Mouse (Mus musculus) spleen, postnatal 36 days (tissue): ENCODE results near the gene Trim12c.
"Not testable (repeated sequence)": the region's sequence is repeated elsewhere in the genome, so short reads cannot be mapped to it uniquely, and the experiment has no call there.

Experiments used
- DNase-seq, 2 experiments: peaks; one replicate each; pipeline ENCODE4 v3.0.0; 2022; ENCODE audit warnings: low spot score in 2 of 2, mixed read lengths in 1 of 2

Trim12c gene

DNA sequence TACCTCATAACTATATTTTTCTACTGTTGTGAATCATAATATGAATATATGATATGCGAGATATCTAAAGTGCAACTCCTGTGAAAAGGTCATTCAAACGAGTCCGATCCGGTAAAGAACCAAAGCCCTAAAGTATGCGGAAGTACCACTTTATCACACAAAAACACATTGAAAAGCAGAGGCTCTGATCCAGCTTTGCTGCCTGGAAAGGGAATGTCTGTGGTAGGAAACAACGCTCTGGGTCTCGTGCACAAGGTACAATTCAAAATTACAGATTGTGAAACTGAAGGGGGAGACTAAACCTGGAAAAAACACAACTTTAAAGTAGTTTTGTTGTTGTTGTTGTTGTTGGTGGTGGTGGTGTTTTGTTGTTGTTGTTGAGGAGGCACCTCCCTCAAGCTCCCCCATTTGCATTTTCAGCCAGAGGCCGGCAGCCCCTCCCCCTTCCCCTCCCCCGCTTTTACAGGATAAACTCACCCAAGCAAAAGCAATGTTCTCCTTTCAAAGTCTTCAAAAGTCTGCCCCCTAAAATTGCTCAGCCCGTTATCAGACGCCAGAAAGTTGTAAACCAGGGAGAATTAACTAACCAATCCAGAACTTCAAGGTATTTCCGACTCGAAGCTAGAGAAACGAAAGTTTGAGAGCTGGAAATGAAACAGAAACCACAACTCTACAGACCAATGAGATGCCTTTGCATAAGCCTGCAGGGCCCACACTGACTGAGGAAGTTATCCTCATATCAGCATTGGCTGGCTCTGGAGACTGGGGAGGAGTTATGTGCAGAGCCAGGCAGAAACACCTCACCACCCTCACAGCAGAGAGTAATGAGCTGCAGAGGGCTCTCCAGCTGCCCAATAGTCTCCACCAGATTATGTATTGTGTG lies at the start of gene Trim12c:
Trim12c (minus strand) TSS at position 646 of the 883 bp plus-strand sequence.
- DNase-seq, result peak; percentile 88 to 90

DNA sequence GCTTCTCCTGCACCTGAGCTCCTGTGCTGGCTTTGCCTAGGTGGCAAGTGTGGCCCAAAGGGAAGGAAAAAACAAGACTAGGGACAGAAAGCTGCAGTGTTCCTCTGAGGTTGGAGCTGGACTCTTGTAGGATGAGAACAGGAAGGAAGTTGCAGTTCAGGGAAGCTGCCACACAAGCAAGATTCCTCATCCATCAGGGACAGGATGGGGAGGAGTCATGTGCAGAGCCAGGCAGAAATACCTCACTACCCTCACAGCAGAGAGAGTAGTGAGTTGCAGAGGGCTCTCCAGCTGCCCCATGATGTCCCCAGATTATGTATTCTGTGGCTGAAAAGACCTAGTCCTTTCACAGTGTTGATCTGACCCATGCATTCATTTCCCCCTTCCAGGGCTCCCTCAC lies 48.0 kb upstream of the Trim12c start:
- DNase-seq, result no peak

DNA sequence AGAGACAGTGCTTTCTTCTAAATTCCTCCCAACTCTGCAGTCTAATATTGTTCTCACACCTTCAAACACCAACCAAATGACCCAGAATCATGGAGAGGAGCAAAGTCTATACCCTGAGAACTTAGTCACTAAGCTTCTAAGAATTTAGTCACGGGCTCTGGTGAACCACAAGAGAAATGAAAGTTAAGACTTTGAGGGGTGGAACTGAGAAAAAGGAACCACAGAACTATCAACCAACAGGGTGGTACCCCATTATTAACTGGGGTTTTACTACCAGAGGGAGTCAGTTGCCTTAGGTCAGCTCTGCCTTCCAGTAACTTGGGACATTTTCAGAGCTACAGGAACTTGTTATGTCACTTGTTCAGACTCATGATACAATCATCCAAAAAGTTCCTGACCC lies 47.5 kb upstream of the Trim12c start, which contains the start of gene Trim30c:
Trim30c (minus strand) TSS at position 140 of the 400 bp plus-strand sequence.
- peak; percentile 39 to 59 for DNase-seq

DNA sequence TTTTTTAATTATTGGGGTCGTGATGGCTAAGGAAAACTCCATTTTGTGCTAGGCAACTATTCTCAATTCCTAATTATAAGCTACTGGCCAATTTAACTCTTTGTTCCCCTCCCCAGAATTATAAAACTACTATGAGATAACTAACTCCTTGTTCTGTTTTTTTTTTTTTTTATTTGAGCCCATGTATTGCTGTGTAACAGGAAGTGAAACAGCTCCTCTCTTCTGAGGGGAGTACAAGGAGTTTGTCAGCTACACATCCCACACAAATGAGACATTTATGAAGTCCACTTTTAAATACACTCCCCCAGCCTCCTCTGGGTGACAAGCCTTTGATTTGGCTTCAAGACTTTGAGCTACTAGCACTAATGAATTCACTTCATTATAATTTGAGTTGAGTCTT lies 45.3 kb upstream of the Trim12c start:
- DNase-seq, result peak in 1 of 2 experiments; percentile 14

DNA sequence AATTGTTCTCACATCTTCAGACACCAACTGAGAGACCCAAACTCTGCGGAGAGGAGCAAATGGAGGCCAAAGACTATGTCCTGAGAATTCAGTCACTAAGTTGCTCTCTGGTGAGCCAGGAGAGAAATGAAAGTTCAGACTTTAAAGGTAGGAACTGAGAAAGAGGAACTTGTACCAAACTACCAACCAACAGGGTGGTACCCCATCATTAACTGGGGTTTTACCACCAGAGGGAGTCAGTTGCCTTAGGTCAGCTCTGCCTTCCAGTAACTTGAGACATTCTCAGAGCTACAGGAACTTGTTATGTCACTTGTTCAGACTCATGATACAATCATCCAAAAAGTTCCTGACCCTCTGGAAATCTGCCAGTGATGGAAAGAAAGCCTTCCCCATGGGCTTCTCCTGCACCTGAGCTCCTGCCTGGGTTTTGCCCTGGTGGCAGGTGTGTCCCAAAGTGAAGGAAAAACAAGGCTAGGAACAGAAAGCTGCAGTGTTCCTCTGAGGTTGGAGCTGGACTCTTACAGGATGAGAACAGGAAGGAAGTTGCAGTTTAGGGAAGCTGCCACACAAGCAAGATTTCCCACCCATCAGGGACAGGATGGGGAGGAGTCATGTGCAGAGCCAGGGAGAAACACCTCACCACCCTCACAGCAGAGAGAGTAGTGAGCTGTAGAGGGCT lies 16.7 kb upstream of the Trim12c start, which contains the start of gene Trim30b:
Trim30b (minus strand) TSS at position 149 of the 679 bp plus-strand sequence.
- DNase-seq, result peak; percentile 79 to 83

DNA sequence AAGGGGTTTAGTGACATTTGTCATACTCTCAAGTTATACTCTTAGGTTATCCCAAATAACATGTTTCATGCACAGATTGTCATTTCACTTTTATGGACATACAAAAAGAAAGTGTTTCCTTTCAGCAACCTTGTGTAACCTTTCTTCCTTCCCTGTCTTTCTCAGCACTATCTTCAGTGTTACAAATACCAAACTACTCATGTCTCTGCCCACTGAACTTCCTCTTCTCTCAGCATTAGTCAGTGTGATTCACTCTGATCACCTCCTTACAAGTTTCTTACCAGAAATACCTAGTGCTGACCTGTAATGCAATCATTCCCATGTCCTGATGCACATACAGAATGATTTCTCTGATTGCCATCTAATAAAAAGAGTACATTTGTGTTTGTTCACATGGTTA lies 13.2 kb upstream of the Trim12c start:
- DNase-seq, result no peak

DNA sequence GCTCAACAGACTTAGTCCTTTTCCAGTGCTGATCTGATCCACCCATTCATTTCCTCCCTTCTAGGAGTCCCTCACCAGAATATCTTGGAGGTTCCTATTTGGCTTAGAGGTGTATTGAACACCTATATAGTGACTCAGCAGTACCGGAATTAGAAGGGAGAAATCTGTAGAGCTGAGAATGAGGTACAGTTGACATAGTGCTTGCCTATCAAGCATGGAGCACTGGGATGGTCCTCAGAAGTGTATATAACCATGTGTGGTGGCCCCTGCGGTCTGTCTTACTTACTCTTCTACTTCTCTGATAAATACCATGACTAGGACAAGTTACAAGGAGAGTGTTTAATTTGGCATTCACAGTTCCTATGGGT lies 422 bp upstream of the Trim12c start:
- DNase-seq, result no peak

DNA sequence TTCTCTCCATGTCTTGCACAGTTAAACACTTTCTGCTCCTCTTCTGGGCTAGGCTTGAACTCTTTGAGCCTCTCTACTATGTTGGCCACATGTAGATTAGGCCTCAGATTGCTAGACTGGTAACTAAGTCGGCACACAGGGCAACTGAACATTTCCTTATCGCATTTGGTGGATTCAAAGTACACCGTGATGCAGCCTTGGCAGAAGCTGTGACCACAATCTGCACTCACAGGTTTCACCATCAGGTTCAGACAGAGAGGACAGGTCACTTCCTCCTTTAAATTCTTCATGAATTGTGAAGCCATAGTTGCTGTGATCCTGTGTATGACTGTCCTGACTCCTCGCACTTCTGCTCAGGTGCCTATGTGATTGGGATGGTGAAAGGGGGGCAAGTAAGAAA lies 5.1 kb downstream of the Trim12c start:
- DNase-seq, result not testable (repeated sequence)

DNA sequence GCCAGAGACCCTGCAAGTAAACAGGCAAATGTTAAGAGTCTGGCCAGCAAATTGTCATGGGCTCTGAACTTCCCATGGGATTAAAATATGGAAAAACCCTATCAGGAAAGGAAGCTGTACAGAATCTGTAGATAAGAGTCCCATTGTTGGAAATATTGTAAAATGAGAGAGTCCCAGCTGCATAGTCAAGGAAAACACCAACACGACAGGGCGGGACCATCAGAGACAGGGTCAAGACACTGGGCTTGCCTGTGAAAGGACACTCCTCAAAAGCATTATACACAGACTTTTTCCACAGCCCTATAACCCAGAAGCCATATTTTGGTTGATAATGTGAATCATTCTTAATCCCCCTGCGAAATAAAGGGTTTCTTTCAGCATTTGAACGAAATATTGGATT lies 12.4 kb downstream of the Trim12c start:
- DNase-seq, result not testable (repeated sequence)

DNA sequence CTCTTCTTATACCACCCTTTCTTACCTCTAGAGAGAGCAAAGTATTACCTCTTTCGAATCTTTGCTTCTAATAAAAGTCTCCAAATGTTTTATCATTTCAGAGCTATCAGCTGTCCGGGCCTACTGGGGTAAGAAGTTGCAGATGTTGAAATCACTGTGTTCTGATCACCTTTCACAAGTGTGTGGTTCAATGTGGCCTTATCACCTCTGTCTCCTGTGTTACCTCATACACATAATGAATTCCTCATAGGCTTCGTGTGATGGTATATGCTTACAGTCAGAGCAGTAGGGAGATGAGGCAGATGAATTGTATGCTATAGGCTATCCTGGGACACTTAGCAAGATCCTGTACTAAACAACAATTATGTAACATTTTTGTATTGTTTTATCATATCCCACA lies 17.6 kb downstream of the Trim12c start:
- not testable (repeated sequence) for DNase-seq

DNA sequence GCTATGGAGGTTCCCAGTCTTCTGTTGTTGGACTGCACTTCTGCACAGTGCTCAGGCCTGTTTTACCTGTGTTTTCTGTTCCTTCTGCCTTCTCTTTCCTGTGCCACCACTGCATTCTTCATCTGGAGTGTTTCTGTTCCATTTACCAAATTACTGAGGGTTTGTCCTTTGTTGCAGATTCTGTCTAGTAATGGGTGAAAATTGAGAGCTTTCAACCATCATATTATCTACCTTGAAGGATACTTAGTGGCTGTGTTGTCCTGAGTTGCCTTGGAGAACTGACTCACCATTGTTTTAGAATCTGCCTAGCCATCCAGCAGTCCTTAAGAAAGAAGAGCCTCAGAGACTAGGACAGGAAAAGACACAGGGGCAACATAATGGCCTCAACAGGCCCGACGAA lies 24.0 kb downstream of the Trim12c start, which contains the start of gene Trim34b:
Trim34b (plus strand) TSS at position 301 of the 400 bp plus-strand sequence.
- DNase-seq, result not testable (repeated sequence)

DNA sequence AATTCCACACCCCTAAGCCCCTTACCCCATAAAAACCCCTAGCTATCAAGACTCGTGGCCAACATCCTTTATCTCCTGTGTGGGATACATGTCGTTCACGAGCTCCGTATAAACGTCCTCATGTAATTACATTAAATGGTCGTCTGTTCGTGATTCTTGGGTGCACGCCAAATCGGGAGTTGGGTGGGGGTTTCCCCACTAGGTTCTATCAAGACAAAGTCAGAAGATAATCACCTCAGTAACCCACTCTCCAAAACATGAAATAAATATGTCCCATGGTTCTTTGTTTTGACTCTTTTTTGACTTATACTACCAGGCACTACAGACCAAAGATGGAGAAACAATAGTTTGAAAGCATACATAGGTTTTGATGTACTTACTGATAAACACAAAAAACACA lies 31.1 kb downstream of the Trim12c start:
- DNase-seq, result no peak

DNA sequence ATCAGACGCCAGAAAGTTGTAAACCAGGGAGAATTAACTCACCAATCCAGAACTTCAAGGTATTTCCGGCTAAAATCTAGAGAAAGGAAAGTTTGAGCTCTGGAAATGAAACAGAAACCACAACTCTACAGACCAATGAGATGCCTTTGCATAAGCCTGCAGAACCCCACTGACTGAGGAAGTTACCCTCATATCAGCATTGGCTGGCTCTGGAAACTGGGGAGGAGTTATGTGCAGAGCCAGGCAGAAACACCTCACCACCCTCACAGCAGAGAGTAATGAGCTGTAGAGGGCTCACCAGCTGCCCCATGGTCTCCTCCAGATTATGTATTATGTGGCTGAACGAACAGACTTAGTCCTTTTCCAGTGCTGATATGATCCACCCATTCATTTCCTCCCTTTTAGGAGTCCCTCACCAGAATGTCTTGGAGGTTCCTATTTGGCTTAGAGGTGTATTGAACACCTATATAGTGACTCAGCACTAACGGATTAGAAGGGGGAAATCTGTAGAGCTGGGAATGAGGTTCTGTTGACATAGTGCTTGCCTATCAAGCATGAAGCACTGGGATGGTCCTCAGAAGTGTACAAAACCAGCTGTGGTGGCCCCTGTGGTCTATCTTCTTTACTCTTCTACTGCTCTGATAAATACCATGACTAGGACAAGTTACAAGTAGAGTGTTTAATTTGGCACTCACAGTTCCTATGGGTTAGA lies 37.6 kb downstream of the Trim12c start, which contains the start of gene Trim12a:
Trim12a (minus strand) TSS at position 98 of the 712 bp plus-strand sequence.
- DNase-seq, result not testable (repeated sequence)

DNA sequence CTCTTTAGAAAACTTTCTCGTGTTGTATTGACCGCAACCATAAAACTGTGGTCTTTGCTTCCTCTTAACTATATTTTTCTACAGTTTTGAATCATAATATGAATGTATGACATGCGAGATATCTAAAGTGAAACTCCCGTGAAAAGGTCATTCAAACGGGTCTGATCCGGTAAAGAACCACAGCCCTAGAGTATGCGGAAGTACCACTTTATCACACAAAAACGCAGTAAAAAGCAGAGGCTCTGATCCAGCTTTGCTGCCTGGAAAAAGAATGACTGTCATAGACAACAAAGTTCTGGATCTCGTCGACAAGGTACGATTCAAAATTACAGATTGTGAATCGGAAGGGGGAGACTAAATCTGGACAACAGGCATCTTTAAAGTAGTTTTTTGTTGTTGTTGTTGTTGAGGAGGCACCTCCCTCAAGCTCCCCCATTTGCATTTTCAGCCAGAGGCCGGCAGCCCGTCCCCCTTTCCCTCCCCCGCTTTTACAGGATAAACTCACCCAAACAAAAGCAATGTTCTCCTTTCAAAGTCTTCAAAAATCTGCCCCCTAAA lies 38.3 kb downstream of the Trim12c start:
- DNase-seq, result peak; percentile 24 to 36

DNA sequence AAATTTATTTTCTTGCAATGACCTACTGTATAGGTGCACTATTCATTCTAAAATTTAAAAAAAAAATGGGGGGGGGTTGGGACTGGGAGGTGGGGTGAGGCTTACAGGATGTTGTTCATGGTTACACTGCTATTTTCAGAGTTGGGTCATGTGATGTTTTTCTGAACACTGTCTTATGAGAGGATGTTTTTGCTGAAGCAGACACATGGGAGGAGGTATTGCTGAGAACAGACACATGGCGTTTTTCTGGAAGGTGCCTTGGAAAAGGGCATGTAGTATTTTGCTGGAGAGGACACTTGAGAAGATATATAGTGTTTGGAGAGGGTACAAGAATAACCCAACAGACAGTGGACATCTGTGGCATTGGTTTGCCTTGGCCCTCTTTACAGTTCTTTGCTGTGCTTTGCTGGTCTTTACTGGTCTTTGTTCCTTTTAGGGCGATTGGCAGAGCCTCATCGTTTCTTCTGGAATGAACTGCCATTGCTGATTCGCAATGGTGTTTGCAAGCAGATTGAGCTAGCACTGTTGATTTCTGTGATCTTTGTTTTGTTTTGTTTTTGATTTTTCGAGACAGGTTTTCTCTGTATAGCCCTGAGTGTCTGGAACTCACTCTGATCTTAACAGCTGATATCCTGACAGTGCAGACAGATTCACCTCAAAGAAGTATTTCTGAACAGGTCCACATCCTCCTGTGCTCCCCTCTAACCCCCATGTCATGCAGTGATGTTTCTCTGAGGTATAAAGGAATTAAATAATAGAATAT lies 61.3 kb downstream of the Trim12c start:
- peak; percentile 57 to 59 for DNase-seq

DNA sequence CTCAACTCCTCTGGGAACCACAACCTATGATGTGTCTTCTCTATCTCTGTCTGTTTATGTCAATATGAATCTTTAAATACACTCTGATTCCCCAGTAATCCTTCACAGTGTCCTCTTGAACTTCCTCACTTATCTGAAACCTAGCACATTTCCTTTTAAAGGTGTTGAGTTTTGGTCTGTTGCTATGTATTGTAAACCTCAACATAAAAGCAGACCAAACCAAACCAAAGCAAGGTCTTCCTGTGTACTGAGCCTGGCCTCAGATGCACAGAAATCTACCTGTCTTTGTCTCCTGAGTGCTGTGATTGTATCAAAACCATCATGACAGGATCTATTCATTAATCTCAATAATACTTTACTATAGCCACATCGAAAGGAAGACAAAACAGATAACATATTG lies 62.5 kb downstream of the Trim12c start:
- no peak for DNase-seq
